8 mouse cellular contexts compared by ENCODE assay signal in the genomic region with DNA sequence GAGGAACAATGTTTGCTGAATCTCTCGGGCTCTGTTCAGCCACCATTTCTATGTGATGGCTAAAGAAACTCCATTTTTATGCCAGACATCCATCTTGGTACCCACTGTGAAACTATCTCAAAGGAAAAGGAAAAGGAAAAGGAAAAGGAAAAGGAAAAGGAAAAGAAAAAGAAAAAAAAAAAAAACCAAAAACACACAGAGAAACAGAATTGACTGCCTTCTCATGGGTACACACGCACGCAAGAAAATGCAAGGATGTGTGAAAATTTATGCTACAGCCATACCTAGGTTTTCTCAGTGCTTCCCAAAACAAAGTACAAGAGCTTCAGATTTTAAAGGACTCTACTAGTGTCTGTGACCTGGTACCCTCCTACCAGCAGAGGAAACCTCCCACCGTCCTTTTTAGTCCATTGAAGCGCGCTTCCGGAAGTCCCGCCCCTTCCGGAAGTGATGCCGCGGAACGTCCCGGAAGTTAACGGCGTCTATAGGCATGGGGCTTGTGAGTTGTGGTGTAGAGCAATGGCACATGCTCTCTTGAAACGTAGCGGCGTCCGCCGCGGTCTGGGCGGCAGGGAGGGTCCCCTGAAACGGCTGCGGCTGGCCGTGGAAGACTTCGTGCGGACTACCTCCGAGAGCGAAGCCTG. TPM values are rescaled to one million over a fixed set of nuclear protein-coding genes. Genes with fewer than 3 reads are reported as not detected.
A peak's percentile ranks its signal among the peaks of the same experiment; 100 is the strongest.
DNase-seq lines count a peak whose midpoint lies in the region; ATAC-seq lines count a peak whose summit lies in the region.

A gene (plus strand): TSS at position 437 of the 644 bp plus-strand sequence.

- H3K27ac ChIP-seq in brown adipose tissue, adult 24 weeks (replicated peaks; ENCODE audit: low read depth, low read length) = peak within 1 kb of the TSS; percentile 39
- peak within 1 kb of the TSS; percentile 70 for H3K27ac ChIP-seq in heart, embryonic 13.5 days (replicated peaks)
- H3K27ac ChIP-seq in liver, embryonic 12.5 days = peak within 1 kb of the TSS; percentile 80
- peak within 1 kb of the TSS; percentile 79 for H3K27ac ChIP-seq in stomach, embryonic 15.5 days

- WGBS in heart, embryonic 13.5 days = 6% methylated on average over 29 of the region's 29 CpGs
- 5% methylated on average over 29 of the region's 29 CpGs for WGBS in liver, embryonic 12.5 days (ENCODE audit: insufficient replicate concordance)
- 4% methylated on average over 29 of the region's 29 CpGs for WGBS in stomach, embryonic 15.5 days

- peak within 1 kb of the TSS; percentile 90 for H3K4me3 ChIP-seq in brown adipose tissue, adult 24 weeks (ENCODE audit: insufficient read depth, low read depth, low read length)
- H3K4me3 ChIP-seq in heart, embryonic 13.5 days = peak within 1 kb of the TSS; percentile 82
- peak within 1 kb of the TSS; percentile 94 for H3K4me3 ChIP-seq in liver, embryonic 12.5 days
- H3K4me3 ChIP-seq in stomach, embryonic 15.5 days (replicated peaks) = peak within 1 kb of the TSS; percentile 96

- peaks cover 22% of the 10 kb centered on the region for H3K27me3 ChIP-seq in heart, embryonic 13.5 days (replicated peaks)
- H3K27me3 ChIP-seq in liver, embryonic 12.5 days (replicated peaks) = peaks cover 26% of the 10 kb centered on the region
- H3K27me3 ChIP-seq in stomach, embryonic 15.5 days (replicated peaks) = no peaks in the 10 kb centered on the region

- ATAC-seq in heart, embryonic 13.5 days (ENCODE audit: extremely low read depth, insufficient number of reproducible peaks, low FRiP score, low TSS enrichment) = peak; percentile 76
- peak; percentile 91 for ATAC-seq in liver, embryonic 12.5 days
- peak; percentile 88 for ATAC-seq in stomach, embryonic 15.5 days (ENCODE audit: insufficient read depth, low FRiP score, low read depth)

- peaks cover 7% of the 10 kb centered on the region for H3K4me1 ChIP-seq in brown adipose tissue, adult 24 weeks (ENCODE audit: control insufficient read depth, insufficient read depth, insufficient read length, low read length)
- H3K4me1 ChIP-seq in heart, embryonic 13.5 days = peaks cover 27% of the 10 kb centered on the region
- H3K4me1 ChIP-seq in liver, embryonic 12.5 days = peaks cover 27% of the 10 kb centered on the region
- H3K4me1 ChIP-seq in stomach, embryonic 15.5 days = peaks cover 17% of the 10 kb centered on the region

- peak within 1 kb of the TSS; percentile 92 for H3K9ac ChIP-seq in heart, embryonic 13.5 days
- peak within 1 kb of the TSS; percentile 90 for H3K9ac ChIP-seq in liver, embryonic 12.5 days
- H3K9ac ChIP-seq in stomach, embryonic 15.5 days = peak within 1 kb of the TSS; percentile 55

- H3K4me2 ChIP-seq in heart, embryonic 13.5 days = peak within 1 kb of the TSS; percentile 93
- peak within 1 kb of the TSS; percentile 87 for H3K4me2 ChIP-seq in liver, embryonic 12.5 days
- peak within 1 kb of the TSS; percentile 87 for H3K4me2 ChIP-seq in stomach, embryonic 15.5 days

- peak; percentile 95 for DNase-seq in CD4-positive, CD25-positive, alpha-beta regulatory T cell, adult 2 months (ENCODE audit: low read depth, low spot score)
- peak; percentile 13 for DNase-seq in fat pad, adult 2 months (ENCODE audit: extremely low read depth, low read depth, low spot score)
- DNase-seq in kidney, postnatal 10 days = peak; percentile 94
- DNase-seq in natural killer cell, adult 2 months (ENCODE audit: low spot score in 2 of 2) = peak; percentile 84 to 88

- H3K9me3 ChIP-seq in heart, embryonic 13.5 days = no peaks in the 10 kb centered on the region
- no peaks in the 10 kb centered on the region for H3K9me3 ChIP-seq in liver, embryonic 12.5 days (replicated peaks)
- H3K9me3 ChIP-seq in stomach, embryonic 15.5 days = no peaks in the 10 kb centered on the region

- peaks cover 36% of the 10 kb centered on the region for H3K36me3 ChIP-seq in heart, embryonic 13.5 days
- peaks cover 36% of the 10 kb centered on the region for H3K36me3 ChIP-seq in liver, embryonic 12.5 days
- H3K36me3 ChIP-seq in stomach, embryonic 15.5 days = peaks cover 21% of the 10 kb centered on the region

RNA-seq across cellular contexts. Expression of the gene that starts here (rescaled TPM):
- polyA plus RNA-seq in brown adipose tissue, adult 24 weeks (2012; ENCODE audit: insufficient read depth, insufficient read length, missing spikeins) = 4.0 and 11.7 TPM in 2 replicates
- 15.5 and 17.0 TPM in 2 replicates for polyA plus RNA-seq in heart, embryonic 13.5 days (2015; fragmentation: Nextera tagmentation; extraction: Ambion mirVana)
- polyA plus RNA-seq in liver, embryonic 12.5 days (2016; fragmentation: Nextera tagmentation; extraction: Ambion mirVana) = 29.9 and 30.0 TPM in 2 replicates
- polyA plus RNA-seq in stomach, embryonic 15.5 days (2015; fragmentation: Nextera tagmentation; extraction: Ambion mirVana) = 22.8 and 29.5 TPM in 2 replicates

Comparison
In these comparisons a context has a peak if more than half of its experiments do, and no peak if none do; other contexts are left out.
1. Peak in every context shown above with its lines: DNase-seq, ATAC-seq, H3K4me3 ChIP-seq and H3K27ac ChIP-seq.
2. DNase-seq: peak in every context shown above with its lines; median percentile 95 in CD4-positive, CD25-positive, alpha-beta regulatory T cell, adult 2 months; 94 in kidney, postnatal 10 days; 86 in natural killer cell, adult 2 months; 13 in fat pad, adult 2 months.